Mouse (Mus musculus): ENCODE data around the gene Dnajc22. TPM values are rescaled to one million over a fixed set of nuclear protein-coding genes. Genes with fewer than 3 reads are reported as not detected.

Dnajc22 gene
- total RNA-seq (2023) = not detected

DNA sequence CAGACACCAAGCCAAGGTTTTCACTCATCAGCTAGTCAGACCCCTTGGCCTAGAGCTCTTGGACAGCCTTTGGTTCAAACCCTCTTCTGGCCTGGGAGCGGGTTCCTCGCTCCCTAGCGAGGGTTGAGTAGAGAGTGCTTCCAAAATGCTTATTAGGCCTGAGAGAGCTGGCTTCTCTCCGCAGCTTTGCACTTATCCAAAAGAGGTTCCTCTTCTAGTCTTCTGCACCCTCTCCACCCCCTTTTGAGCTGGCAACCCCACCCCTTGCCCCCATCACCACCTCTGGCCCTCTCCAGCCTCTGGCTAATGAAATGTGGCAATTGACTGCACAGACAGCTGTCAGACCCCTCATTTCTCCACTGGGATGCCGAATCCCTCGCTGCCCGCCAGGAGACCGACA lies at the start of gene Dnajc22:
Dnajc22 (plus strand) TSS at position 301 of the 400 bp plus-strand sequence.

DNA sequence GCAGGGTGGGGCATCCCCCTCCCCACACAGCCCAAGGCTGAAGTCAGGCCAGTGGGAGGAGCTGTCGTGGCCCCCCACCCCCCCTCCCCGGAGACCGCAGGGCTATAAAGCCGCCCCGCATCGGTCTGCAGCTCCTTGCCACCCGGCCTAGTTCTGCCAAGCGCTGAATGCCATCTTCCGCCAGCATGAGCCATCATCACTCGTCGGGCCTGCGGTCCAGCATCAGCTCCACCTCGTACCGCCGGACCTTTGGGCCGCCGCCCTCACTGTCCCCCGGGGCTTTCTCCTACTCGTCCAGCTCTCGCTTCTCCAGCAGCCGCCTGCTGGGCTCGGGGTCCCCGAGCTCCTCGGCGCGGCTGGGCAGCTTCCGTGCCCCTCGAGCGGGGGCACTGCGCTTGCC lies 37.9 kb upstream of the Dnajc22 start, which contains the start of gene Prph:
Prph (plus strand) TSS at position 135 of the 400 bp plus-strand sequence.

DNA sequence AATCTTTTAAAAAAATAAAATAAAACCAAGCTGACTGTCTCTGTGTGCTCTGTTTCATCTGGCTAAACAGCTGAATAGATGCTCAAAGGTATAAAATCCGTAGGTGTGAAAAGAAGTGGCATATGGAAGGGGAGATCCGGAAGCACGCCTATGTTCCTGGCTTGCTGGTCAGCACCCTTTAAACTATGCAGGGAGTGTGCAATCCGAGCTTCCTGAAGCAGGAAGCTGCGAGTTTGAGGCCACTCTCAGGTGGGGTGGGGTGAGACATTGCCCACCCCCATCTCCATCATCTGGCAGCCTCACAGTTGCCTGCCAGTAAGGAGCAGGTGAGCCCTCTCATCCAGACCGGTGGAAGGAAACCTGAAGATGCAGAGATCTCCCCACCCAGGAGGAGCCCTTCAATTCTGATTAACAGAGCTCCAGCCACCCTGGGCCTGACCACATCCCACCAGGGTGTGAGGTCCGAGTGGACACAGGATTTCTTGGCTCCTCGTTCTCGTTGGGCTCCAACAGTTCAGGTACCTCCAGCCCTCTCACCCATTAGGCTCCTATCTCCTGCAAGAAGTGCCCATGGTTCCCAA lies 18.9 kb upstream of the Dnajc22 start, which contains the start of gene Troap:
Troap (plus strand) TSS at position 557 of the 581 bp plus-strand sequence.

DNA sequence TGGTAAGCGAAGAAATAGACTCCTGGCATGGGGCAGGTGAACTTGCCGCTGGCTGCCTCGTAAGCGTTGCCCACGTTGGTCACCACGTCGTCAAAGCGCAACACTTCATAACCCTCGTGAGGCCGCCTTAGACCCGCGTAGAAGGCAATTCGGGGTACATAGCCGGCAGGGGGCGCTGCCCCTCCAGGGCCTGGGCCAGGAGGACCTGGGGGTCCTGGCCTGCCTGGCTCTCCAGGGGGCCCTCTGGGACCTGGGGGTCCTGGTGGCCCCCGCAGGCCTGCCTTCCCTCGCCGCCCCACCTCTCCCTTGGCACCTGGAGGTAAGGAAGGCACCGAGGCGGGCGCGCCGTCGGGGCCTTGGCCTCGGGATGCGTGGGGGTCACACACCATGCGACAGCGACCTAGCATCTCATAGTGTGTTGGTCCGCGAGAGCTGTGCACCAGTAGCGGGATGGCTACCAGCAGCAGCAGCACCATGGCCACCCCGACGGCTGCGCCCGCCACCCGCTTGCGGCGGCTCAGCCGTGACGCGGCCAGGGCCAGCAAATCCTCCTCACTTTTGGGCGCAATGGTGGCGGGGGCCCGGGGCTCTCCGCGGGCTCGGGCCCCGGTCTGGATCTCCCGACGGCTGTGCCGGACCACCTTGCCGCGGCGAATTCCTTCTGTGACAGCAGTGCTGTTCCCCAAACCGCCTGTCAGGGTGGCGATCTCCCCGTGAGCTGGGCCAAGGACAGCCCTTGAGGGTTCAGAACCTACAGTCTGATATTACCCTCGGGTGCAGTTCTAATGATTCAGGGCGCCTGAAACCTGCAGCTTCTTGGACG lies 5.5 kb upstream of the Dnajc22 start, which contains the start of gene C1ql4:
C1ql4 (minus strand) TSS at position 565 of the 823 bp plus-strand sequence.

DNA sequence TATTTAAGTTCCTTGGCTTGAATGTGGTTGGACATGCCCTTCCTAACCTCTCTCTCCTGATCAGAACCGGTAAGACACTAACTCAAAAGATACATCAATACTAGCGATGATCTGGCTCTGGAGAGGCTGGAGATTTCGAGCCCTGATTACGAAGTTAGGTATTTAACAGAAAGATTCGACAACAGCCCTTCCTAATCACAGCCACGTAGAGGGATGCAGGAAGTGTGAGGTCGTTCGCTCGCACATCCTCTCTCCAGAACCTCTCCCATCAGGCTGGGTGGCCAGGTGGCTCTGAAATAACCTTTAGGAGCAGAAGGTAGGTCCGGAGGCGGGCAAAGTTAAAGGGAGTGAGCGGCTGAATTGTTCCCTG lies 32.7 kb downstream of the Dnajc22 start, which contains the start of gene Spats2:
Spats2 (plus strand) TSS at position 206 of the 370 bp plus-strand sequence.

Other genes with a start within 250 kb of the Dnajc22 start
- gene Kmt2d, start 222.0 kb upstream of the Dnajc22 start, total RNA-seq (2023) = 100 to 1,000 TPM; 254 to 294 TPM
- 10 to 100 TPM; 22.4 to 23.8 TPM for gene Rhebl1, start 198.6 kb upstream of the Dnajc22 start, total RNA-seq (2023)
- gene Dhh, start 194.6 kb upstream of the Dnajc22 start, total RNA-seq (2023) = under 1 TPM in 1 of 2 experiments, not detected in 1; 0.36 TPM
- gene Lmbr1l, start 174.9 kb upstream of the Dnajc22 start, total RNA-seq (2023) = 100 to 1,000 TPM; 268 to 306 TPM
- 100 to 1,000 TPM; 263 to 287 TPM for gene Tuba1b, start 158.6 kb upstream of the Dnajc22 start, total RNA-seq (2023)
- not detected for gene Gm49450, start 139.6 kb upstream of the Dnajc22 start, total RNA-seq (2023)
- 100 to 1,000 TPM; 188 to 202 TPM for gene Tuba1a, start 139.5 kb upstream of the Dnajc22 start, total RNA-seq (2023)
- gene Tuba1c, start 63.3 kb upstream of the Dnajc22 start, total RNA-seq (2023) = 10 to 100 TPM; 75.8 to 86.6 TPM
- gene Prph, start 38.0 kb upstream of the Dnajc22 start, total RNA-seq (2023) = not detected
- 1 to 10 TPM; 3.0 to 3.2 TPM for gene Troap, start 18.6 kb upstream of the Dnajc22 start, total RNA-seq (2023)
- gene C1ql4, start 5.4 kb upstream of the Dnajc22 start, total RNA-seq (2023) = not detected
- not detected for gene Spats2, start 32.7 kb downstream of the Dnajc22 start, total RNA-seq (2023)
- 1 to 10 TPM; 3.9 to 8.3 TPM for gene Kcnh3, start 131.7 kb downstream of the Dnajc22 start, total RNA-seq (2023)
- 100 to 1,000 TPM; 102 to 126 TPM for gene Mcrs1, start 158.8 kb downstream of the Dnajc22 start, total RNA-seq (2023)
- gene Prpf40b, start 201.9 kb downstream of the Dnajc22 start, total RNA-seq (2023) = 10 to 100 TPM; 18.6 to 20.2 TPM
- not detected for gene Fam186b, start 202.7 kb downstream of the Dnajc22 start, total RNA-seq (2023)